Mouse (Mus musculus): ENCODE measurements around the gene Lpp.

DNA sequence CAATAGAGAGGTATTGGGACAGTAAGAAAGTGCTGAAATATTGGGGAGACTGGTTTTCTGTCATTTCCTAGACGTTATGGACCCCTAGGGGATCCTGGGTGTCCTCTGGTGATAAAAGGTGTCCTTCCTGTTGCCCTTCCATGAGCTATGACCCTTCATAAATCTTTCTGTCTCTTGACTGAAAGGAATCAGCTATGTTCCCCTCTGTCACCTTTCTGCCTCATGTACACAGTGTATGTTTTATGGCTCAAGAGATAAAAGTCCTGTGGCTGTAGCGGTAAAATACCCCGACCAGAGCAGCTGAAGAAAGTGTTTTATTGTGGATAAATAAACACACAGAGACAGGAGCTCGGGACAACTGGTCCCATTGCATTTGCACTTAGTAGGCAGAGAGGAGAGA is 5.2 kb downstream of the Lpp start:
- TF ChIP-seq CTCF (IDR thresholded peaks at IDR 0.05) (no peak), EP300 (IDR thresholded peaks at IDR 0.05; ENCODE audit: insufficient read depth, low read depth, low read length) (no peak)
